Mouse (Mus musculus) retina, postnatal 1 day (tissue): ENCODE data around the gene Cbl.
"Not testable (repeated sequence)": the region's sequence is repeated elsewhere in the genome, so short reads cannot be mapped to it uniquely, and the experiment has no call there.

ENCODE experiments used
- DNase-seq: peaks from one replicate; pipeline ENCODE4 v3.0.0-alpha.2; 2012

Cbl gene

DNA sequence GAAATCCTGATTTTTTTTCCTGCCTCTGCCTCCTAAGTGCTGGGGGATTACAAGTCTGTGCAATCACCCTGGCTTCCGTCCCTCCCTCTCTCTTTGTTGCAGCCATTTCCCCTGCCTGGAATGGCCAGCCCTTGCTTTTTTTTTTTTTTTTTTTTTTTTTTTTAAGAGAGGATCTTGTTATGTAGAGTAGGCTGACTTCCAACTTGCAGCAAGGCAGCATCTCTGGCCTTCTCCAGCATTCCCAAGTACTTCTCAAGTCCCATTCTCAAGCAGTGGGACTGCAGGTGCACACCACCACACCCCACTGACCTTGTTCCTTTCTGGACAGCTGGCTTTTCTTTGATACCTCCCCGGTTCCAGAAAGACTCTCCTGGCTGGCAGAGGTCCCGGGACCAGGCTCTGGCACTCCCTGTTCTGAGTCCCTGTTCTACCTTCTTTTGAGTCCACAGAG lies 106.5 kb downstream of the Cbl start:
- DNase-seq = no peak

DNA sequence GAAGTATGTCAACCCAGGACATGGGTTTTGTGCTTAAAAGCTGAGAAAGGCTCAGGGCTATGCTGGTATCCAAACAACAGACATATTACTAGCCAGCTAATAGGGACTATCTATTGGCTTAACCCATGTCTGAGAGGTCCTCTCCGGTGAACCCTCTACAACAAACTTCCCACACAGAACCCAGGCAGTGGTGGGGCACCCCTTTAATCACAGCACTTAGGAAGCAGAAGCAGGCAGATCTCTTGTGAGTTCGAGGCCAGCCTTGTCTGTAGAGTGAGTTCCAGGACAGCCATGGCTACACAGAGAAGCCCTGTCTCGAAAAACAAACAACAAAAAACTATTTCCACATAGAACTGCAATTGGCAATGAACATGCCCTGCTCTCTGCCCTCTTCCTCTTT lies 107.1 kb downstream of the Cbl start:
- no peak for DNase-seq

DNA sequence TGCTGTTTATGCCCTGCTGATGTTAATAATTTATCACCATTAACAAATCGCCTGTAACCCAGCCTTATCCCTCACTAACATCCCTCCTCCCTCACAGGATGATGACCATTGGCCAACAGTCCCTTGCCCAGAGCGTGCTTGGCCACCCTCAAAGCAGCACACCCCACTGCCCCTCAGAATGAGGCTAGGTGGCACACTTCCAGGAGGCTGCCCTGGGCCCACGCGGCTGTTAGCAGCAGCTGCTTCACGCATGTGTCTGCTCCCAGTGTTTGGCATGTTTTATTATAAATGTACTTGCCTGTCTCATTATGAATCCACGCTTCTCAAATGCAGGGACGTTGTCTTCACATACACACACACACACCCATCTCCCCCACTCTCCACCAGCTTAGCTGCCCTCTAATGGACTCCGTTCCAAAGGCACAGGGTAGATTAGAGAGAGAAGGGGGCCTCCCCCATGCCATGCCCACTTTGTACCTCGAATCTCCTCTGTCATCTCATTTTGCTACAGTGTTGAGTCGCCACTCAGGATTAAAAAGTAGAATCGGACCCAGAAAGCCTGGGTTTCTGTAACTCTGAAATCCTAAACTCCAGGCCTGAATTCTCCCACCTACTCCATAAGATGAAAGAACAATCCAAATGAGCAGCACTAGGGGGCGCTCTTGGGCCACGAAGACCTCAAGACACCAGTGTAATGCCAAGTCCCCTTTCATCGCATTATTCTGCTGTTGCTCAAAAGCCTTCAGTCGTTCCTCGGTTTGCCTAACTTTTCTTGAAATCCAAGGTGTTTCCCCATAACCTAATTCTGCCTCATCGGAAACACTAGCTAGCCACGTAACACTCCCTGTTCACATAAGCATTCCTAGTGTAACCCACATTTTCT lies 108.1 kb downstream of the Cbl start:
- DNase-seq = peak; percentile 93

DNA sequence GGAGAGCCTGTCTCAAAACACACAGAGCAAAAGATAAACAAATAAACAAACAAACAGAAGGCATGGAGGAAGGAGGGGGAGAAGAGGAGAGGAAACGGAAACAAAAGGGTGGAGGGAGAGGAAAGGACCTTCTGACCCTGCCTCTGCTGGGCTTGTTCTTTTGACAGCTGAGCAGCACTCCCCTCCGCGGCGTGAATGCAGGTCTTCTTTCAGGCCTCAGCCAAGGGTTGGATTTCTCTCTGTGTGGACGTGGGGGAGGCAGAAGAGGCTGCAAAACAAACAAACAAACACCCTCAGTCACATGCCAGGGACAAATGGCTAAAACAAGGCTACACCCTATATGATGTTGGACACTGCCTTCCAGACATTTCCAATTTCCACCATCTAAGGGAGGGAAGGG lies 108.8 kb downstream of the Cbl start:
- DNase-seq = no peak

GRCm38 (mm10) chr9:44124317-44124716 lies 109.5 kb downstream of the Cbl start:
- DNase-seq = peak; percentile 28

- DNase-seq = no peak
Measured at GRCm38 (mm10) chr9:44119948-44120465, 113.8 kb downstream of the Cbl start.

DNA sequence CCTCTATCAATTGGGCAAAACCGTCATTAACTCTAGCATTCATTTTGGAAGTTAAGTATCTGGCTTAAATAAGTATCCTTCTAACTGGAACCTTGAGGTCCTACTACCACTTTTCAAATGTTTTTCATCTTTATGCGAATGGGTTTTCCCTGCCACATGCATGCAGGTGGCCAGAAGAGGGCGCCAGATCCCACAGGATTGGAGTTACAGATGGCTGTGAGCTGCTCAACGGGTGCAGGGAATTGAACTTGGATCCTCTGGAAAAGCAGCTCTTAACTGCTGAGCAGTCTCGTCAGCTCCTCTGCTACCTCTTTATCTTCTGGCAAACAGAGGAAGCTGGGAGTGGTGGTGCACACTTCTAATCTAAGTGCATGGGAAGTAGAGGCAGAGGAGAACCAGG lies 114.8 kb downstream of the Cbl start:
- peak; percentile 51 for DNase-seq

DNA sequence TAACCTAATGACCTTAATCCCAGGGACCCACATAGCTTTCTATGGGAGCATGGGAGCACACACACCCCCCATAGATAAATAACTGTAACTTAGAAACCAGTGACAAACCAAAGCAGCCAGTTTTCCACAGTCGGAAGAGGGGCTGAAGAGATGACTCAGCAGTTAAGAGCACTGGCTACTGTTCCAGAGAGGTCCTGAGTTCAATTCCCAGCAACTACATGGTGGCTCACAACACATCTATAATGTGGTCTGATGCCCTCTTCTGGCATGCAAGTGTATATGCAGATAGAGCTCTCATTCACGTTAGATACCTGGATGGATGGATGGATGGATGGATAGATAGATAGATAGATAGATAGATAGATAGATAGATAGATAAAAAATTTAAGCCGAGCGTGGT lies 117.7 kb downstream of the Cbl start:
- DNase-seq = no peak

DNA sequence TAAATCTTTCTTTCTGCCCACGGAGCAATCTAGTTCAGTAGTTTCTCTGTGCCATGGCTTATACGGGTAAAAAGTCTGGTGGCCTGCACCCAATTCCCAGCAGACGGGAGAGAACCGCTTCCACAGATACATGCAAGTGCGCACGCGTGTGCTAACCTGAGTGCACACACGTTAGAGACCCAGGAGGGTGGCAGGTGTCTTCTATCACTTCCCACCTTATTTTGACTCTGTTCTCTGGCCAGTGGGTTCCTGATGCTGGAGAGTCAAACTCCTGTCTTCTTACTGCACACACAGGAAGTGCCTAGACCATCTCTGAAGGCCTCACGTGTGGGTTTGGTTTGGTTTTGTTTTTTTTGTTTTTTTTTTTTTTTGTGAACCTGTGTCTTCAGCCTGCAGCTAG lies 118.2 kb downstream of the Cbl start:
- DNase-seq = no peak

- DNase-seq = no peak
Measured at GRCm38 (mm10) chr9:44114453-44114852, 119.4 kb downstream of the Cbl start.

- DNase-seq = peak; percentile 99
Measured at GRCm38 (mm10) chr9:44113105-44113789, 120.6 kb downstream of the Cbl start, which contains the start of the genes Gm49380 and Rnf26. Gm49380 (minus strand) TSS chr9:44113500. Rnf26 (minus strand) TSS chr9:44113517.

GRCm38 (mm10) chr9:44111909-44112308 lies 121.9 kb downstream of the Cbl start:
- not testable (repeated sequence) for DNase-seq

GRCm38 (mm10) chr9:44109360-44110095 lies 124.3 kb downstream of the Cbl start:
- DNase-seq = peak; percentile 93

DNA sequence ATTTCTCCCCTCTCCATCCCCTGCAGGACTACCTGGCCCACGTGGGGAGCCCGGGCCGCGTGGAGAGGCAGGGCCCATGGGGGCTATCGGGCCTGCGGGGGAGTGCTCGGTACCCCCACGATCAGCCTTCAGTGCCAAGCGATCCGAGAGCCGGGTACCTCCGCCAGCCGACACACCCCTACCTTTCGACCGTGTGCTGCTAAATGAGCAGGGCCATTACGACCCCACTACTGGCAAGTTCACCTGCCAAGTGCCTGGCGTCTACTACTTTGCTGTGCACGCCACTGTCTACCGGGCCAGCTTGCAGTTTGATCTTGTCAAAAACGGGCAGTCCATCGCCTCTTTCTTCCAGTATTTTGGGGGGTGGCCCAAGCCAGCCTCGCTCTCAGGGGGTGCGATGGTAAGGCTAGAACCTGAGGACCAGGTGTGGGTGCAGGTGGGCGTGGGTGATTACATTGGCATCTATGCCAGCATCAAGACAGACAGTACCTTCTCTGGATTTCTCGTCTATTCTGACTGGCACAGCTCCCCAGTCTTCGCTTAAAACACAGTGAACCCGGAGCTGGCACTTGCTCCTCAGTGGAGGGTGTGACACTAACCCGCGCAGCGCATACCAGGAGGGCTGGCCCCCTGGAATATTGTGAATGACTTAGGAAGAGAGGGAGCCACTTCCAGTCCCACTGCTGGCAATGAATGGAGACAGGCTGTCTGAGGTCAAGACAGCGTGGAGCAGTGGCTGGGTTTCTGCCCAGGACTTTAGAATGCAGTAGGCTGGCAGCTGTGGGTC lies 125.4 kb downstream of the Cbl start:
- no peak for DNase-seq

- DNase-seq = peak; percentile 66
Measured at GRCm38 (mm10) chr9:44107557-44108179, 126.2 kb downstream of the Cbl start.

DNA sequence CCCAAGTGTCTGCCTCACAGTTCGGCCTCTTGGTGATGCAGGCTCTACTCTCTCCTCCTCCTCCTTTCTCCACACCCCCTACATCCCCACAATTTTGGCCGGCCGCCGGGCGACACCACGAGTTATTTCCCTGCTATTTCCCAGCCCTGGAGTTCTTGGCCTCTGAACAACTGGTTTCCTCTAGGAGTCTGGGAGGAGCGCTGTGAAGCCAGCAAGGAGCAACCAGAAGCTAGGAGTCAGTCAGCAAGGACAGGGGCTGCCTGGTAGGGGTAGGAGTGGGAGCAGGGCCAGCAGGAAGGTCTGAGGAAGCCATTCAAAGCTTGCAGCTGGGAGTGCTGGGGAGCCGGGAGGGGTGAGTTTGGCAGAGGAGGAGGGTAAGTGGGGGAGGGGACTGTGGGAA lies 126.7 kb downstream of the Cbl start, which contains the start of gene C1qtnf5:
TSS of gene C1qtnf5 (plus strand) at position 136 of the 400 bp plus-strand sequence.
- DNase-seq = peak; percentile 49

GRCm38 (mm10) chr9:44106596-44106995 lies 127.3 kb downstream of the Cbl start:
- DNase-seq = no peak

- DNase-seq = no peak
Measured at GRCm38 (mm10) chr9:44106182-44106581, 127.7 kb downstream of the Cbl start.

DNA sequence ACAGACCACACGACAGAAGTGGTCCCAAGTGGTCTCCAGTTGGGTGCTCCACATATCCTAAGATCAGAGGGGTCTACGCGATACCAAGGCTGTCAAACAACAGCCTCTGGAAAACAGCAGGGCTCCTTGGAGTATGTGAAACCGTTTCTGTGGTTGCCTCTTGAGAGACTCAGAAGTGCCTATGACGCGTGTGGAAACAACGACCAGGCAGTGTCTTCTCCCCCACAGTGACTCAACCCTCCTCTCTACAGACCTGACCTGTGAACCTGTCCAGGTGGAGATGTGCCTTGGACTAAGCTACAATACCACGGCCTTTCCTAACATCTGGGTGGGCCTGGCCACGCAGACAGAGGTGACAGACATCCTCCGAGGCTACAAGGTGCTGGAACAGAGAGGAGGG lies 128.1 kb downstream of the Cbl start:
- no peak for DNase-seq

- DNase-seq = no peak
Measured at GRCm38 (mm10) chr9:44104881-44105280, 129.0 kb downstream of the Cbl start.

DNA sequence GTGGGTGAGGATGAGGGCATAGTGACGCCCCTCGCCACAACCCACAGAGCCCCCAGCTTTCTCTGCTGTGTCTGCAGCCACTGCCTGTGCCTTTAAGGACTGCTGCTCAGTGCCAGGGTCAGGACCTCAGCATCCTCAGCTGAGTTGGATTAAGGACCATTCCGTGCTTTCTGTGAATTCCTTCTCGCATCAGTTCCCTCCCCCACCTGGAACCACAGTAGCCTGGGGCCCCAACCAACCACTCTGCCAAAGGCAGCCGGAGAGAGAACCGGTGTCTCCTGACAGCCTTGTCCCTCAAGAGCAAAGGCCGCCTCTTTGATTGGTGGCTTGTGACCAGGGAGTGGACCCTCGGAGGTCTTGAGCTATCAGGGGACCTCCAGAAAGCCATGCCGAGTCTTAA lies 132.4 kb downstream of the Cbl start, which contains the start of gene Mfrp:
TSS of gene Mfrp (plus strand) at position 240 of the 400 bp plus-strand sequence.
- DNase-seq = no peak
